Mouse (Mus musculus) CH12.LX (cell line): ENCODE measurements around the gene Gm29666. TPM values are rescaled to one million over a fixed set of nuclear protein-coding genes. Genes with fewer than 3 reads are reported as not detected.

Source experiments
- DNase-seq: peaks from one replicate; pipeline ENCODE4 v3.0.0-alpha.2; 2013; ENCODE audit errors: extremely low read depth
- H3K27ac ChIP-seq: 2 replicates; pipeline ENCODE4 v1.5.1; 2012; ENCODE audit warnings: low read depth, mild to moderate bottlenecking, control low read depth, moderate library complexity; ENCODE audit not compliant: insufficient read depth
- H3K27me3 ChIP-seq: replicated peaks from 2 replicates; pipeline ENCODE3; 2012; ENCODE audit warnings: inconsistent platforms
- H3K36me3 ChIP-seq, 2 experiments: replicated peaks in 1 of 2; 2 replicates each; pipeline versions ENCODE3 to v1.6.1; 2012; ENCODE audit warnings: inconsistent platforms in 1 of 2, low read length in 1 of 2, mild to moderate bottlenecking in 1 of 2, mixed read lengths in 1 of 2, moderate library complexity in 1 of 2; ENCODE audit not compliant: control insufficient read depth in 1 of 2, insufficient read depth in 1 of 2
- H3K4me1 ChIP-seq, 2 experiments: 2 replicates each; pipeline ENCODE4 v1.6.1; 2012; ENCODE audit warnings: inconsistent platforms in 1 of 2, moderate library complexity in 1 of 2; ENCODE audit not compliant: insufficient read depth in 2 of 2, control insufficient read depth in 1 of 2
- H3K4me2 ChIP-seq: 2 replicates; pipeline ENCODE4 v1.6.1; 2012; ENCODE audit warnings: low read depth, mild to moderate bottlenecking, control low read depth; ENCODE audit not compliant: poor library complexity, insufficient read depth, severe bottlenecking
- H3K4me3 ChIP-seq, 3 experiments: fragments of 150-350 bp in 1 of 3; sonication (generic) in 1 of 3; replicated peaks in 1 of 3; 2 replicates each; pipeline versions ENCODE3 to v1.5.1; 2011 to 2012; ENCODE audit warnings: low read depth in 2 of 3, low read length in 2 of 3, mild to moderate bottlenecking in 2 of 3, moderate library complexity in 2 of 3, control low read depth in 1 of 3, improper control_type of control experiment in 1 of 3, inconsistent platforms in 1 of 3, mixed read lengths in 1 of 3; ENCODE audit not compliant: poor library complexity in 1 of 3
- H3K79me2 ChIP-seq: replicated peaks from 2 replicates; pipeline ENCODE4 v1.6.1; 2012; ENCODE audit warnings: mild to moderate bottlenecking, moderate library complexity; ENCODE audit not compliant: control insufficient read depth, poor library complexity, insufficient read depth, severe bottlenecking; ENCODE audit errors: extremely low read depth
- H3K9ac ChIP-seq: 2 replicates; pipeline ENCODE4 v1.6.1; 2012; ENCODE audit warnings: low read depth, mild to moderate bottlenecking, control low read depth, moderate library complexity; ENCODE audit not compliant: insufficient read depth
- H3K9me3 ChIP-seq: replicated peaks from 2 replicates; pipeline ENCODE3; 2012; ENCODE audit warnings: low read length, inconsistent platforms, mixed read lengths
- CHD1 ChIP-seq: IDR thresholded peaks from 2 replicates; pipeline ENCODE4 v1.6.1; 2012; ENCODE audit warnings: low read depth, low read length, improper control_type of control experiment, inconsistent platforms
- CTCF ChIP-seq, 2 experiments: IDR thresholded peaks in 1 of 2; conservative IDR thresholded peaks in 1 of 2; 2 replicates each; pipeline ENCODE4 v1.5.1; 2011 to 2012; ENCODE audit warnings: low read depth in 2 of 2, low read length in 2 of 2, improper control_type of control experiment in 1 of 2, inconsistent platforms in 1 of 2, mild to moderate bottlenecking in 1 of 2, moderate library complexity in 1 of 2
- IRF4 ChIP-seq: IDR thresholded peaks from 2 replicates; pipeline ENCODE4 v1.6.1; 2014; ENCODE audit warnings: low read depth, mild to moderate bottlenecking, inconsistent platforms, low read length, improper control_type of control experiment
- MAFK ChIP-seq: IDR thresholded peaks from 2 replicates; pipeline ENCODE4 v1.6.1; 2011; ENCODE audit warnings: low read length, improper control_type of control experiment; ENCODE audit not compliant: insufficient replicate concordance
- MAZ ChIP-seq: IDR thresholded peaks from 2 replicates; pipeline ENCODE4 v1.6.1; 2012; ENCODE audit warnings: low read depth, mild to moderate bottlenecking, inconsistent platforms, low read length, improper control_type of control experiment, moderate library complexity
- MEF2A ChIP-seq: IDR thresholded peaks from 2 replicates; pipeline ENCODE4 v1.6.1; 2014; ENCODE audit warnings: low read depth, mild to moderate bottlenecking, inconsistent platforms, low read length, improper control_type of control experiment, borderline replicate concordance
- MXI1 ChIP-seq: IDR thresholded peaks from 2 replicates; pipeline ENCODE4 v1.6.1; 2011; ENCODE audit warnings: mild to moderate bottlenecking, low read depth, low read length, improper control_type of control experiment
- MYC ChIP-seq: IDR thresholded peaks from 2 replicates; pipeline ENCODE4 v1.6.1; 2011; ENCODE audit warnings: low read depth, mild to moderate bottlenecking, improper control_type of control experiment, low read length
- NELFE ChIP-seq: IDR thresholded peaks from 2 replicates; pipeline ENCODE4 v1.6.1; 2011; ENCODE audit warnings: low read depth, low read length, improper control_type of control experiment
- NRF1 ChIP-seq: IDR thresholded peaks from 2 replicates; pipeline ENCODE4 v1.6.1; 2014; ENCODE audit warnings: low read depth, mild to moderate bottlenecking, inconsistent platforms, low read length, improper control_type of control experiment, moderate library complexity
- RAD21 ChIP-seq: IDR thresholded peaks from 2 replicates; pipeline ENCODE4 v1.6.1; 2011; ENCODE audit warnings: low read depth, mild to moderate bottlenecking, low read length, improper control_type of control experiment, moderate library complexity
- SIN3A ChIP-seq: IDR thresholded peaks from 2 replicates; pipeline ENCODE4 v1.6.1; 2012; ENCODE audit warnings: low read length, improper control_type of control experiment, inconsistent platforms
- SMC3 ChIP-seq: IDR thresholded peaks from 2 replicates; pipeline ENCODE4 v1.6.1; 2011; ENCODE audit warnings: low read depth, low read length, improper control_type of control experiment
- UBTF ChIP-seq: IDR thresholded peaks from 2 replicates; pipeline ENCODE4 v1.6.1; 2012; ENCODE audit warnings: low read depth, mild to moderate bottlenecking, inconsistent platforms, low read length, improper control_type of control experiment, moderate library complexity
- ZC3H11A ChIP-seq: IDR thresholded peaks from 2 replicates; pipeline ENCODE4 v1.6.1; 2012; ENCODE audit warnings: low read depth, mild to moderate bottlenecking, inconsistent platforms, low read length, improper control_type of control experiment
- ZKSCAN1 ChIP-seq: IDR thresholded peaks from 2 replicates; pipeline ENCODE4 v1.6.1; 2012; ENCODE audit warnings: low read depth, inconsistent platforms, low read length, improper control_type of control experiment, borderline replicate concordance
- dilution Hi-C: fragments of 300-500 bp; cut with MboI; formaldehyde crosslinking; loops from 2 replicates; pipeline ENCODE4 v1.14.3; 2020; ENCODE audit warnings: low sequenced_read_pairs; ENCODE audit not compliant: extremely low pct_unique_long_range_greater_than_20kb, extremely low pct_ligation_motif_present
- in situ Hi-C: fragments of 300-500 bp; cut with MboI; formaldehyde crosslinking; loops from 3 replicates; pipeline ENCODE4 v1.14.3; 2019; ENCODE audit warnings: low sequenced_read_pairs, low pct_ligation_motif_present, low pct_unique_long_range_greater_than_20kb, mixed read lengths
- polyA plus RNA-seq: library from polyadenylated mRNA; unstranded; fragments of >175 nt; gene quantifications from 2 replicates; pipeline ENCODE4 v1.2.1, GENCODE M21; 2012; ENCODE audit warnings: low read depth; ENCODE audit not compliant: insufficient read length
- total RNA-seq, 2 experiments: library from RNA; depleted of rRNA; stranded (reverse); fragments of 300-350 nt in 1 of 2; fragments of >200 nt in 1 of 2; gene quantifications; 2 replicates each; pipeline ENCODE4 v1.2.3; 2012 to 2014

Gm29666 gene
- total and polyA plus RNA-seq, 3 experiments = 0.54 to 0.68 (median 0.64) TPM

GRCm38 (mm10) chr15:84925495-84926018, 5.7 kb upstream of the Gm29666 start:
- Histone ChIP-seq H3K4me3 (no peak overlapping the region), H3K27ac (no peak overlapping the region), H3K36me3 (peaks cover 28 to 47% of the 10 kb centered on the region in 2 experiments), H3K4me1 (peaks cover 0 to 31% of the 10 kb centered on the region in 2 experiments; a peak in 2 of 4 replicates), H3K79me2 (peaks cover 61% of the 10 kb centered on the region), H3K4me2 (peak overlapping the region; percentile 100), H3K27me3 (no peaks in the 10 kb centered on the region), H3K9me3 (no peaks in the 10 kb centered on the region), H3K9ac (no peak overlapping the region; the same call in 1 of the 2 replicates)
- peak; percentile 47 for DNase-seq
- in situ Hi-C loops (loop anchor here (10.0 kb wide), 2 partner anchors 171 to 251 kb away; no protein-coding TSS in a partner anchor), dilution Hi-C loops (no loop called here)
- peak; percentile 21 for TF ChIP-seq SMC3
- 0 out of 2 replicates have a peak, but pooled peaks have one; percentile 31 for TF ChIP-seq SIN3A
- TF ChIP-seq CTCF (conservative IDR thresholded peaks at IDR 0.05 in 1 of 2, IDR thresholded peaks at IDR 0.05 in 1 of 2; ENCODE audit: low read depth in 2 of 2, low read length in 2 of 2) = peak; percentile 11 to 61; a peak in 2 of 4 replicates
- peak; percentile 26; the same call in 1 of the 2 replicates for TF ChIP-seq MEF2A
- no peak for TF ChIP-seq CHD1
- peak; percentile 38 for TF ChIP-seq RAD21

GRCm38 (mm10) chr15:84924781-84925315, 5.0 kb upstream of the Gm29666 start:
- Histone ChIP-seq H3K79me2 (peaks cover 61% of the 10 kb centered on the region), H3K9ac (peak overlapping the region; percentile 94), H3K27ac (no peak overlapping the region), H3K4me1 (peaks cover 0 to 35% of the 10 kb centered on the region in 2 experiments; a peak in 2 of 4 replicates), H3K36me3 (peaks cover 22 to 42% of the 10 kb centered on the region in 2 experiments), H3K27me3 (no peaks in the 10 kb centered on the region), H3K4me3 (peak overlapping the region; percentile 64 to 98 (median 94))
- DNase-seq = peak; percentile 55
- dilution Hi-C loops = no loop called here
- TF ChIP-seq SMC3 (peak; percentile 63), NRF1 (0 out of 2 replicates have a peak, but pooled peaks have one; percentile 9), MYC (no peak), MXI1 (no peak), CTCF (conservative IDR thresholded peaks at IDR 0.05 in 1 of 2, IDR thresholded peaks at IDR 0.05 in 1 of 2; ENCODE audit: low read depth in 2 of 2, low read length in 2 of 2) (peak; percentile 14 to 81; a peak in 2 of 4 replicates), SIN3A (peak; percentile 26; the same call in 1 of the 2 replicates), MAZ (no peak), UBTF (no peak), NELFE (no peak), IRF4 (peak; percentile 25; the same call in 1 of the 2 replicates), ZC3H11A (no peak), ZKSCAN1 (no peak), MAFK (no peak), RAD21 (peak; percentile 51)
- TF ChIP-seq, all 38 proteins: peak for 6
- peak overlapping the region; percentile 100 for H3K4me2 ChIP-seq
- no peaks in the 10 kb centered on the region for H3K9me3 ChIP-seq
- in situ Hi-C loops = loop anchor here (5.0 to 10.0 kb wide), 3 partner anchors 72 to 250 kb away; no protein-coding TSS in a partner anchor
